Mouse (Mus musculus) testis, adult 2 months (tissue): Measurements from ENCODE around the gene H2al3.

ENCODE experiments used
- CTCF ChIP-seq: fragments of 200-500 bp; IDR thresholded peaks from 2 replicates; pipeline ENCODE4 v1.5.1; 2012; ENCODE audit warnings: low read depth, mild to moderate bottlenecking, inconsistent platforms, low read length, moderate library complexity; ENCODE audit not compliant: control insufficient read depth, insufficient read depth, insufficient replicate concordance
- POLR2A ChIP-seq: fragments of 200-500 bp; IDR thresholded peaks from 2 replicates; pipeline ENCODE4 v1.6.1; 2012; ENCODE audit warnings: low read depth, mild to moderate bottlenecking, inconsistent platforms, low read length, moderate library complexity; ENCODE audit not compliant: control insufficient read depth

GRCm38 (mm10) chrX:9812469-9812868 lies 37.0 kb upstream of the H2al3 start:
- no peak for TF ChIP-seq CTCF
- no peak for TF ChIP-seq POLR2A
